Mouse (Mus musculus): Measurements from ENCODE around the gene Cldn5.

Cldn5 gene

GRCm38 (mm10) chr16:18776556-18777100 is at the start of gene Cldn5:
Gene Cldn5 (plus strand): TSS chr16:18776847.
- in situ Hi-C loops (cut with MboI; ENCODE audit: unreplicated experiment in 2 of 2) = no loop called here

GRCm38 (mm10) chr16:18727536-18728499 is 48.8 kb upstream of the Cldn5 start:
- in situ Hi-C loops (cut with MboI; ENCODE audit: unreplicated experiment in 2 of 2) = no loop called here

- in situ Hi-C loops (cut with MboI; ENCODE audit: unreplicated experiment in 2 of 2) = no loop called here
These were observed 47.5 kb upstream of the Cldn5 start for GRCm38 (mm10) chr16:18729185-18729584.

- in situ Hi-C loops (cut with MboI; ENCODE audit: unreplicated experiment in 2 of 2) = no loop called here
These were observed 46.0 kb upstream of the Cldn5 start for GRCm38 (mm10) chr16:18730640-18731039.

- in situ Hi-C loops (cut with MboI; ENCODE audit: unreplicated experiment in 2 of 2) = no loop called here
These were observed 43.3 kb upstream of the Cldn5 start for GRCm38 (mm10) chr16:18733100-18733956.

- in situ Hi-C loops (cut with MboI; ENCODE audit: unreplicated experiment in 2 of 2) = no loop called here
These were observed 38.3 kb upstream of the Cldn5 start for GRCm38 (mm10) chr16:18738303-18738702.

GRCm38 (mm10) chr16:18746268-18747122 is 30.2 kb upstream of the Cldn5 start:
- in situ Hi-C loops (cut with MboI; ENCODE audit: unreplicated experiment in 2 of 2) = no loop called here

- in situ Hi-C loops (cut with MboI; ENCODE audit: unreplicated experiment in 2 of 2) = no loop called here
These were observed 25.5 kb upstream of the Cldn5 start for GRCm38 (mm10) chr16:18751101-18751500.

GRCm38 (mm10) chr16:18751885-18752499 is 24.7 kb upstream of the Cldn5 start:
- in situ Hi-C loops (cut with MboI; ENCODE audit: unreplicated experiment in 2 of 2) = no loop called here

- in situ Hi-C loops (cut with MboI; ENCODE audit: unreplicated experiment in 2 of 2) = no loop called here
These were observed 14.9 kb upstream of the Cldn5 start for GRCm38 (mm10) chr16:18761734-18762133.

GRCm38 (mm10) chr16:18762960-18763359 is 13.7 kb upstream of the Cldn5 start:
- in situ Hi-C loops (cut with MboI; ENCODE audit: unreplicated experiment in 2 of 2) = no loop called here

- in situ Hi-C loops (cut with MboI; ENCODE audit: unreplicated experiment in 2 of 2) = no loop called here
These were observed 10.3 kb upstream of the Cldn5 start for GRCm38 (mm10) chr16:18766390-18766789.

GRCm38 (mm10) chr16:18769501-18769900 is 7.1 kb upstream of the Cldn5 start:
- in situ Hi-C loops (cut with MboI; ENCODE audit: unreplicated experiment in 2 of 2) = no loop called here

GRCm38 (mm10) chr16:18773936-18774335 is 2.7 kb upstream of the Cldn5 start:
- in situ Hi-C loops (cut with MboI; ENCODE audit: unreplicated experiment in 2 of 2) = no loop called here

- in situ Hi-C loops (cut with MboI; ENCODE audit: unreplicated experiment in 2 of 2) = no loop called here
These were observed 759 bp upstream of the Cldn5 start for GRCm38 (mm10) chr16:18775621-18776555.

GRCm38 (mm10) chr16:18777101-18778080 is 744 bp downstream of the Cldn5 start:
- in situ Hi-C loops (cut with MboI; ENCODE audit: unreplicated experiment in 2 of 2) = no loop called here

GRCm38 (mm10) chr16:18778461-18778860 is 1.8 kb downstream of the Cldn5 start:
- in situ Hi-C loops (cut with MboI; ENCODE audit: unreplicated experiment in 2 of 2) = no loop called here

Data from v-Abl transformed pro-B cells (cell line).